Mouse (Mus musculus) spleen, postnatal 36 days (tissue): Measurements from ENCODE around the gene Gm14326.
"Not testable (repeated sequence)": the region's sequence is repeated elsewhere in the genome, so short reads cannot be mapped to it uniquely, and the experiment has no call there.

Source experiments
- DNase-seq, 2 experiments: peaks; one replicate each; pipeline ENCODE4 v3.0.0; 2022; ENCODE audit warnings: low spot score in 2 of 2, mixed read lengths in 1 of 2

Gene Gm14326

DNA sequence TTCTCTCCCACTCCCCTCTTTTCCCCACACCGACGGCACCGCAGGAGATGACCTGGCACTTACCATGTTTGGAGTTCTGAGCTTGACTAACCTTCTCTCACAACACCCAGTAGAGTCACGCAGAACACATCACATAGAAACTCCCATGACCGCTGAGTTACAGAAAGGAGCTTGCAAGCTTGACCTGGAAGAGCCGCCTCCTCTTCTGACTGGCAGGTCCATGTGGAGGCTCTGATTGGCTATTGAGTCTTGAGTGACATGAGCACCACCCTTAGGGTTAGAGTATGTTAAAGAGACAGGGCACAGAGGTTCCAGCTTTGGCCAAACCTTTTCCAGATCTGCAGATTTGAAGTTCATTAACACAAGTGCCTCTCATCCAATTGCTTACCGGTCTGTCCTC, at the start of gene Gm14326:
Gm14326 (minus strand) TSS at position 153 of the 400 bp plus-strand sequence.
- DNase-seq: peak; percentile 82 to 84

DNA sequence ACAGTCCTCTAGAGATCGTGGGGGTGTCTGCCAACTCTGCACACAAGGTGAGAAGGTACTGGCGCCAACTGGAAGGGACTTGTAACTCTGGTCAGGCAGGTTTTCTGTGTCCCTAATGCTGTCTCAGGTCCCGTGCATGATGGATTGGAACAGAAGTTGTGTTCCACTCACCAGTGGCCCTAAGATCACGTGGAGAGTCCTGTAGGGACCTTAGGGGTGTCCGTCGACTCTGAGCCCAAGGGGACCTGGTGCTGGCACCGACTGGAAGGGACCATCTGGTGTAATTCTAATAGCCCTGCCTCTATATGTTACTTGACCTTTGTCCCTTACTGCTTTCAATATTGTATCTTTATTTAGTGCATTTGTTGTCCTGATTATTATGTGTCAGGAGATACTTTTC, 17.7 kb upstream of the Gm14326 start:
- not testable (repeated sequence) for DNase-seq

DNA sequence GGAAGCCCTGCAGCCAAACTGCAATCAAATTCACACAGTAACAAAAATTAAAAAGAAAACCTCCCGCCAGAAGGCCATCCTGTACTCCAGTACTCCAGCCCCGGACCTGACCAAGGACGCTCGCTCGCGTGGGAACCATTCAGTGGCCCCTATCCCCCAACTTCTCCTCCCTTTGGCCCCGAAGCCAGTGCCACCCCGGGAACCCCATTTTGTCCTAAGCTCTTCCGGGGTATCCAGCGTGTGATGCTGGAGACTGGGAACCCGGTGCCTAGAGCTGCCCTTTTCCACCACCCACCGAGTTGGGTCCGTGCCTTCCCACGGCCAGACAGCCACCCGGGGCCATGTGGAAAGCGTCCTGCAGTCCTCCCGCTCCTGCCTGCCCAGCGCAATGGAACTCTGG, 363 bp downstream of the Gm14326 start:
- peak in 1 of 2 experiments; percentile 9 for DNase-seq

DNA sequence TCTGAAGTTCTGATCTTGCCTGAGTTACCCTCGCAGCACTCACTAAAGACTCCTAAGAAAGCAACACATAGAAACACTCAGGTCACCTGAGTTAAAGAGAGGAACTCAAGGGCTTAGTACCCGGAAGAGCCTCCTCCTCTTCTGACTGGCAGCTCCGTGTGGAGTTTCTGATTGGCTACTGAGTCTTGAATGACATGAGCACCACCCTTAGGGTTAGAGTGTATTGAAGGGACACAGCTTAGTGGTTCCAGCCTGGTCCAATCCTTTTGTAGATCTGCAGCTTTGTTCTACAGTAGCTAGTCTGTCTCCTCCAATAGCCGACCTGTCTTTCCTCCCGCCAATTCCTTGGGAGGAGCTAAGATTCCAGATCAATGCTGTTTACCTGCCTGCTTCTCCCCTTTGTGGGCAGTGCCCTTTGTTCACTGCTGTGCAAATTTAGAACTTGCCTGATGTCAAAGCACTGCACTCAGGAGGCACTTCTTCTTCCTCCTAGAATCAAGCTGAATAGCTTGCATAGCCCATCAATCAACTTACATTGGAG, 31.5 kb downstream of the Gm14326 start, which contains the start of gene Zfp972:
Zfp972 (minus strand) TSS at position 51 of the 541 bp plus-strand sequence.
- not testable (repeated sequence) for DNase-seq

DNA sequence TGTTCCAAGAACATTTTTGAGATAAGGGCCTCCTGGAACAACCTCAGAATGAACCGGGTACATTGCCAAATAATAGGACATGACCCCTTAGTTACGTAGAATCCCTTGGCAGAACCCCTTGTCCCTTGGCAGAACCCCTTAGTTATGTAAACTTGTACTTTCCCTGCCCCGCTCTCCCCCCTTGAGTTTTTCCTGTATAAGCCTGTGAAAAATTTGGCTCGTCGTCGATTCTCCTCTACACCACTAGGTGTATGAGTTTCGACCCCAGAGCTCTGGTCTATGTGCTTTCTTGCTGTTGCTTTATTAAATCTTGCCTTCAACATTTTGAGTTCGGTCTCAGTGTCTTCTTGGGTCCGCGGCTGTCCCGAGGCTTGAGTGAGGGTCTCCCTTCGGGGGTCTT, 53.8 kb downstream of the Gm14326 start:
- DNase-seq: not testable (repeated sequence)

DNA sequence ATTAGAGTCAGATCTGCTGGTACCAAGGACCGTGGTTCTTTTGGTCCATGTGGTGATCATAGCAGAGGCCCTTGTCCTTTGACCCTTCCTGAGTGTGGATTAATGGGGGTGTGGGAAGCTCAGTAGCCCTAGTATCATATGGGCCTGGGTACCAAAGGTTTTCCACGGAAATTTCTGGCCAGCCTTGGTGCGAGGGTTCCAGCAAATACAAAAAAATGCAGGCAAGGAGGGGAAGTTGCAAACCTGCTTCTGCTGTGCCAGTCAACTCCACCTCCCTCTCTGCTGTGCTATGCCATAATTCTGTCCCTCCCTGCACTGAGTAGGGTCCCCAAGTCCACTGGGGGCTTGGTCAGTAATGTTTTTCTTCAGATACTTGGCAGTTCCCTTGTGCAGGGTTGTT, 58.9 kb downstream of the Gm14326 start:
- DNase-seq: not testable (repeated sequence)

DNA sequence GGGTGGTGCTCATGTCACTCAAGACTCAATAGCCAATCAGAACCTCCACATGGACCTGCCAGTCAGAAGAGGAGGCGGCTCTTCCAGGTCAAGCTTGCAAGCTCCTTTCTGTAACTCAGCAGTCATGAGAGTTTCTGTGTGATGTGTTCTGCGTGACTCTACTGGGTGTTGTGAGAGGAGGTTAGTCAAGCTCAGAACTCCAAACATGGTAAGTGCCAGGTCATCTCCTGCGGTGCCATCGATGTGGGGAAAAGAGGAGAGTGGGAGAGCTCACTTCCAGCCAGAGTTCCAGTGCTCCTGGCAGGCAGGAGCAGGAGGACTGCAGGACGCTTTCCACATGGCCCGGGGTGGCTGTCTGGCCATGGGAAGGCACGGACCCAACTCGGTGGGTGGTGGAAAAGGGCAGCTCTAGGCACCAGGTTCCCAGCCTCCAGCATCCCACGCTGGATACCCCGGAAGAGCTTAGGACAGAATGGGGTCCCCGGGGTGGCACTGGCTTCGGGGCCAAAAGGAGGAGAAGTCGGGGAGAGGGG, 60.0 kb downstream of the Gm14326 start, which contains the start of gene Gm14327:
Gm14327 (plus strand) TSS at position 51 of the 533 bp plus-strand sequence.
- not testable (repeated sequence) for DNase-seq

DNA sequence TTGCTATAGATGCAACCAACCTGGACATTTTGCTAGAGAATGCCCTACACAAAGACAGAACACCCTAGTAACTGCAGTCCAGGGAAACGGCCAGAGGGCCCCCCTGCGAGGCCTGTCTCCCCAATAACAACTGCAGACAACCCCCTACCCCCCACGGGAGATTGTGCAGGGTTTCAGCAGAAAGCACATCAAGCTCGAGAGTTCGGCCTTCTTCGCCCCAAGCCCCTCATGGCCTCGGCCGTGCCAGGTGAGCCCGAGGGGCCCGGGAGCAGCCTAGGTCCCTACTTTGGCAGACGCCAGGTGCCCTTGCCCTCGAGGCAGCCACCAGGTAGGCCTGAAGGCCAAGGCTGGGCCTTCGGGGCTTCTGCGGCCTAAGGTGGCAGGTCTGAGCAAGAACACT, 69.4 kb downstream of the Gm14326 start:
- DNase-seq: not testable (repeated sequence)
